Mouse (Mus musculus): Measurements from ENCODE around the gene Clca4a. TPM values are rescaled to one million over a fixed set of nuclear protein-coding genes. Genes with fewer than 3 reads are reported as not detected.
"Not testable (repeated sequence)": the region's sequence is repeated elsewhere in the genome, so short reads cannot be mapped to it uniquely, and the experiment has no call there.

Clca4a gene
- total RNA-seq (2021), result not detected
- long read RNA-seq, experiment 1, result 0 reads
- long read RNA-seq, experiment 2, result 0 reads

- DNase-seq, result no peak
Observed at GRCm38 (mm10) chr3:144974945-144975344, at the start of gene Clca4a. Clca4a (minus strand) TSS chr3:144975045.

- no peak for DNase-seq
Observed at GRCm38 (mm10) chr3:145017807-145018206, 43.0 kb upstream of the Clca4a start.

- DNase-seq, result no peak
Observed at GRCm38 (mm10) chr3:145004422-145004821, 29.6 kb upstream of the Clca4a start.

- DNase-seq, result no peak
Observed at GRCm38 (mm10) chr3:145000912-145001311, 26.1 kb upstream of the Clca4a start.

- no peak for DNase-seq
Observed at GRCm38 (mm10) chr3:144993055-144993454, 18.2 kb upstream of the Clca4a start.

GRCm38 (mm10) chr3:144992618-144993017 lies 17.8 kb upstream of the Clca4a start:
- DNase-seq, result no peak

GRCm38 (mm10) chr3:144985890-144986289 lies 11.0 kb upstream of the Clca4a start:
- DNase-seq, result no peak

GRCm38 (mm10) chr3:144980551-144980950 lies 5.7 kb upstream of the Clca4a start:
- DNase-seq, result no peak

- no peak for DNase-seq
Observed at GRCm38 (mm10) chr3:144977631-144978030, 2.8 kb upstream of the Clca4a start.

GRCm38 (mm10) chr3:144976091-144976490 lies 1.2 kb upstream of the Clca4a start:
- DNase-seq, result no peak

GRCm38 (mm10) chr3:144971553-144972270 lies 3.1 kb downstream of the Clca4a start:
- DNase-seq, result peak; percentile 10

GRCm38 (mm10) chr3:144969755-144970154 lies 5.1 kb downstream of the Clca4a start:
- no peak for DNase-seq

- DNase-seq, result no peak
Observed at GRCm38 (mm10) chr3:144966074-144966473, 8.8 kb downstream of the Clca4a start.

GRCm38 (mm10) chr3:144950829-144951228 lies 24.0 kb downstream of the Clca4a start:
- peak; percentile 4 for DNase-seq

- DNase-seq, result not testable (repeated sequence)
Observed at GRCm38 (mm10) chr3:144947376-144947775, 27.5 kb downstream of the Clca4a start.

- DNase-seq, result not testable (repeated sequence)
Observed at GRCm38 (mm10) chr3:144933625-144934024, 41.2 kb downstream of the Clca4a start.

GRCm38 (mm10) chr3:144933011-144933491 lies 41.8 kb downstream of the Clca4a start:
- DNase-seq, result no peak

- DNase-seq, result no peak
Observed at GRCm38 (mm10) chr3:144932335-144932734, 42.5 kb downstream of the Clca4a start, which contains the start of gene Clca4b. Clca4b (minus strand) TSS chr3:144932529.

GRCm38 (mm10) chr3:144914014-144914413 lies 60.8 kb downstream of the Clca4a start:
- DNase-seq, result no peak

Other genes with a start within 250 kb of the Clca4a start
- 1 to 10 TPM; 9.3 to 9.6 TPM for gene Clca3a1, start 214.1 kb downstream of the Clca4a start, total RNA-seq (2021)
- gene Clca3a2, start 155.6 kb downstream of the Clca4a start, total RNA-seq (2021), result under 1 TPM; 0.12 to 0.21 TPM
- gene Clca3b, start 125.7 kb downstream of the Clca4a start, total RNA-seq (2021), result not detected
- gene Clca4b, start 42.5 kb downstream of the Clca4a start, total RNA-seq (2021), result not detected
- gene Clca1, start 57.7 kb upstream of the Clca4a start, total RNA-seq (2021), result not detected
- gene Clca2, start 124.4 kb upstream of the Clca4a start, total RNA-seq (2021), result under 1 TPM; 0.33 to 0.70 TPM
- 10 to 100 TPM; 14.0 to 24.4 TPM for gene Odf2l, start 143.5 kb upstream of the Clca4a start, total RNA-seq (2021)